Mouse (Mus musculus): ENCODE data around the gene Zc3hav1.

DNA sequence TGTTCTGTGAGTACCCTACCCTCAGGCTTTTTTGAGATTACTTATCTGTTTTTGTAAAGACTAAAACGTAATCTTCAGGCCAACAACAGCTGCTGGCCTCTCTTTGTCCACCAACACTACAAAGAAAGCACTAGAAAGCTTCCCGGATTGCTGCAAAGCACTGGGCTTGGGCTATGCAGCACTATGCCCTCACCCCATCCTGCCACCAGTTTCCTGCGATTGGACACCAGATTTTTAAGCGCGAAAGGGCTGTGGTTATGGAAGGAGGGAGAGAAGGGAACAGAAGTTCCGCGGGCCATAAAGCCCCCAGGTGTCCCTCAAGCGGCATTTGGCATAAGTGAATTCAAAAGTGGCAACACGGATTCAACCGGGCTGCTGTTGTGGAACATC, 56.2 kb downstream of the Zc3hav1 start:
- no peak for TF ChIP-seq GATA1 (IDR thresholded peaks at IDR 0.05; ENCODE audit: borderline replicate concordance, low read length)
- TF ChIP-seq FLI1 (IDR thresholded peaks at IDR 0.05; ENCODE audit: low read length): no peak
